Mouse (Mus musculus) heart, adult 8-10 months (tissue): ENCODE results near the gene Nat8f1. TPM values are rescaled to one million over a fixed set of nuclear protein-coding genes. Genes with fewer than 3 reads are reported as not detected.
A peak's percentile ranks its signal among the peaks of the same experiment; 100 is the strongest.
"Not testable (repeated sequence)": the region's sequence is repeated elsewhere in the genome, so short reads cannot be mapped to it uniquely, and the experiment has no call there.

ENCODE experiments used
- DNase-seq: peaks from one replicate; pipeline ENCODE4 v3.0.0; 2022; ENCODE audit warnings: low spot score
- total RNA-seq, 4 experiments: library from RNA; stranded (reverse); gene quantifications; 2 replicates each; pipeline ENCODE4 v1.2.4; 2022

The Nat8f1 gene
- total RNA-seq, 4 experiments from 2014 or later = 1.8 to 4.6 (median 3.2) TPM

DNA sequence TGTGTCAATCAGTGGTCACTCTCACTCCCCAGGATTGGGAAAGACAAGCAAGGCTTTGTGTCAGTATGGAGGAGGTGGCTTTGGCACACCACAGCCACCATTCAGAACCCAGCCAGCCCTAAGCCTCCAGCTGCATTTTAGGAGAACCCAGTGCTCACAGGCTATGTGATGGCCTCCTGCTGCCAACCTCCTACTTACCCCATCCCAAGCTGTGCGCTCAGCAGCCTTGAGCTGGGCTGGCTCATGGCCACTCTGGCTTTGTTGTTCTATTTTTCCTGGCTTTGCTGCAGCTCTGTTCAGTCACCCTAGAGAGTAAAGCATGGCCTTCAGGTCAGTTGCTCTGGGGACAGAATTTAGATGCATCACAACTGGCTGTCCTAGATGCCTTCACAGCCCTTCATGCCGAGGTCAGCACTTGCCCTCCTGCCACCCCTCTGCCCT lies 8.6 kb downstream of the Nat8f1 start:
- not testable (repeated sequence) for DNase-seq

DNA sequence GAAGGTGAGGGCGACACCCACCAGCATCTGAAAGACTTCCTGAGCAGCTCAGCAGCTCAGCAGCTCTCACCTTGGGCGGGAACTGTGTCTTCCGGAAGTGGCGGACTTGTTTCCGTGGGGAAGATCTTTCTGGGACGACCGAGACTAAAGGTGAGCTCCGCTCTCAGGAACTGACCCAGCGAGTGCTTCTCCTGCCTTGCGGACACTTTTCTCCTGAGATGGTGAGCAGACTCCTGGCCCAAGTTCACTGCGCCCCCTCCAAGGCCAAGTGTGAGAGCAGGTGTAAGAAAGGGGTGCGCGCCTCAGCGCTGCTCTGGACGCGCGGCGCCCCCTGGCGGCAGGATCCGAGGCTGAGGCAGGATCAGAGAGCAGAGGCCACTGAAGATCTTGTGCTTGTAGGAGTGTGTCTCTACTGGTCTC lies 10.8 kb downstream of the Nat8f1 start, which contains the start of gene Nat8f4:
TSS of gene Nat8f4 (minus strand) at position 243 of the 420 bp plus-strand sequence.
- peak; percentile 57 for DNase-seq

DNA sequence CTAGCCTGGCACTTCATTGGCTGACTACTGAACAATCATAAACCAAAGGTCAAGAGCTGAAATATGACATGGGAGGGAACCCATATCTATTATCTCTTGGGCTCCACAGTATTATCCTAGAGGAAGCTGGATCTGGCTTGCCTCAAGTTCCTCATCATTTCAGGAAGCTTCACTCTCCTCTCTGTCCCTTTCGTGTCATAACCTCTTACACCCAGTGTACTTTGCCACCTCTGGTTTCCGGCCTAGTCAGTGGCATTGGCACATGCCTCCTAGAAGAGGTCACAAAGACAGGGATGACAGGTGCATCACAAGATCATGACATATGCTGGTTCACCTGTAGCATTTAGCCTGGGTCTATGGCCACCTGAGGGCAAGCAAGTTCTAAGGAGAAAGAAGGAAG lies 13.2 kb downstream of the Nat8f1 start:
- DNase-seq = no peak

DNA sequence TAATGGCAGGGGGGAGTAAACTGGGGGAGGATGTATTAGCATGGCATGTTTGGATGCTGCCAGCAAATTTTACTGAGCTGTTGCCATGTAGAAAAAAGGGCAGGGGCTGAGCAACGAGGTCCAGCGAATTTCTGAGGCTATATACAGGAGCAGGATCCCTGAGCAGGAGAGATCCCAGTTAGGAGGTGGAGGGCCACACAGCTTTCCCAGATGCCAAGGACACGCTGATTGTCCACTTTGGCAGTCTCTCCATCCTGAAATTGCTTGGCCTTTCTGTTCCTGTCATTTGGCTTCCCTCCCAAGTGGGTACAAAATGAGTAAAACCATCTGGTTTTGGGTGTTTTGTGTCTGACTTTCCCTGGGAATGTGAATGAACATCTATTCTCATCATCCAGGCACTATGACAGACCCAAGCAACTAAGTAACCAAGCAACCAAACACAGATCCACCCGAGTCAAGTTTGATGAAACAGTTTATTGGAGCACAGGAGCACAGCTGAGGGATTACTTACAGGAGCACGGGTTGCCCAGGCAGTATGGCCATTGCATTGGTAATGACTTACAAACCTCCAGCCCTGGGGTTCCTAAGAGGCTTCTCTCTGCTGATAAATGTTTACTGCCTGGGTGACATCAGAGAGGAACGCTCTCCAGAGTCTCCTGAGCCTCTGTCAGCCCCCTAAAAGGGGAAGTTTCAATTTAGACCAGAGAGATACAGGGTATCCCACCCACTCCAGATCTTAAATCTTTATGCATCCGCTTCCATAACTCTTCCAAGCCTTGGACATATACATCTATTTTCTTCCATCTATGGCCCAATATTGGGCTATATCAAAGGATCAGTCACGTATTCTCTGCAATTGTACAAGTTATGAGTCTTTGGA lies 16.7 kb downstream of the Nat8f1 start:
- DNase-seq = not testable (repeated sequence)

DNA sequence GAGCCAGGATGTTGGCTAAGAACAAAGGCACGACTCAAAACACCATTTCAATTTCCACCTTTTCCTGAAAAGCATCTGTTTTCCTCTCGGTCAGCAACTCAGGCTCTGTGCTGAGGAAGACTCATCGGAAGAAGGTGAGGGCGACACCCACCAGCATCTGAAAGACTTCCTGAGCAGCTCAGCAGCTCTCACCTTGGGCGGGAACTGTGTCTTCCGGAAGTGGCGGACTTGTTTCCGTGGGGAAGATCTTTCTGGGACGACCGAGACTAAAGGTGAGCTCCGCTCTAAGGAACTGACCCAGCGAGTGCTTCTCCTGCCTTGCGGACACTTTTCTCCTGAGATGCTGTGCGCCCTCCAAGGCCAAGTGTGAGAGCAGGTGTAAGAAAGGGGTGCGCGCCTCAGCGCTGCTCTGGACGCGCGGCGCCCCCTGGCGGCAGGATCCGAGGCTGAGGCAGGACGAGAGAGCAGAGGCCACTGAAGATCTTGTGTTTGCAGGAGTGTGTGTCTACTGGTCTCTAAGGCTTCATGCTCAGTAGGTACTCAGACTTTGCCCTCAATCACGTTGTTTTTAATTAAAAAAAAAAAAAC lies 20.3 kb downstream of the Nat8f1 start:
- DNase-seq = not testable (repeated sequence)

DNA sequence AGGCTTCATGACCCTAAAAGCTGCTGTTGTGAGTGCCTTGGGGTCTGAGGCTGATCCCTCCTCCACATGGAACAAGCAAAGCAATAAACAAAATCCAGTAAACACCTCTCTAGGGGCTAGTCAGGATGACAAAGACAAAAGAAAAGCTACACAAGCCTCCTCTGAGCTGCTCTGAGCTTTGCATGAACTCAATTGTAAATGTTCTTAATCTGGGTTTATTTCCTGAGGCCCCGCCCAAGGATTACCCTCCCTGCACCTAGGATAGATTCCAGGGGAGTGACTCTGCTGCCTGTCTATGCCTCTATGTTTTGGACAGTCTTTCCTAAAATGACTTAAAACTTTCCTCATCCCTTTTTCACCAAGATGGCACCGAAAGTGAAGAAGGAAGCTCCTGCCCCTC lies 26.5 kb downstream of the Nat8f1 start:
- DNase-seq = no peak

DNA sequence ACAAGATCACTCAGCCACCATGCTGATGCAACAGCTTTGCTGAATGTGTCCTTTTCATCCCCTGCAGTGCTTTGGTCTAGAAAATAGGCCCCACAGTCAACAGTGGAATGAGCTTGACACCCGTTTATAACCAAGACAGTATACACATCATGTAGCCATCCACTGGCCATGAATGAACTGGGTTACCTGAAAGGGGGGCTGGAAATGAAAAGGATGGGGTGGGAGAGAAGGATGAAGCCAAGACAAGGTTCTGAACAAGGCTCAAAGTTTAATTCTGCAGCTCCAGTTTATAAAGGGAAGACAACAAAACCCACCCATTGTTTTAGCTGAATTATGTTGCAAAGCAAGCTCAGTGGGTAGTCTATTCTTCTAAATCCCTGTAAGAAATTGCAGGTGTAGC lies 31.2 kb downstream of the Nat8f1 start:
- DNase-seq = no peak

DNA sequence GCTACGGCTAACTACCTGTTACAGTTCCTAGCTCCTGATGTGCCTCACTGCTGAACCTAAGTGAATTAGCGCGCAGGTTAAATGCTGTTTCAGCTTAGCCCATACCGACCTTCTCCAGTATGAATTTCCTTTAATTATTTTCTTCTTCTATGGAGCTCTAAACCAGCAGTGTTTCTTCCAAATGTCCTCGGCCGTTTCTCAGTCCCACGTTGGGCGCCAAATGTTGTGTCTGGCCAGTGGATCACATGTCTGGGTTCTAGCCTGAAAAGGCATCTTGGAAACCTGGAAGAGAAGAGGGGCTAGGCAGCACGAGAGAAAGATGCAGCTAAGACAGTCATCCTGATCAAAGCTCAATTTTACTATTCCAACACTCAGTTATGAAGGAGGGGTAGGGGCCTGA lies 32.2 kb downstream of the Nat8f1 start:
- not testable (repeated sequence) for DNase-seq

DNA sequence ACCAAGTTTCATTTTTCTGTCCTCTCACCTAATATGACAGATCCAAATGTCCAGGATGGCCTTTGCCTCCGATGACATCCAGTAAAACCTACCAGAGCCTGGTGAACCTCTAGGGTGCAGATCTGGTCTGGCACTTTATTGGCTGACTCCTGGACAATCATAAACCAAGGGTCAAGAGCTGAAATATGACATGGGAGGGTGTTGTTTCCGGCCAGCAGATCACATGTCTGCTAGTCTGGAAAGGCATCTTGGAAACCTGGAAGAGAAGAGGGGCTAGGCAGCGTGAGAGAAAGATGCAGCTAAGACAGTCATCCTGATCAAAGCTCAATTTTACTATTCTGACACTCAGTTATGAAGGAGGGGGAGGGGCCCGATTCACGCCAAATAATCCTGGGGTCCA lies 46.5 kb downstream of the Nat8f1 start, which contains the start of gene Nat8f2:
TSS of gene Nat8f2 (minus strand) at position 153 of the 400 bp plus-strand sequence.
- DNase-seq = not testable (repeated sequence)

DNA sequence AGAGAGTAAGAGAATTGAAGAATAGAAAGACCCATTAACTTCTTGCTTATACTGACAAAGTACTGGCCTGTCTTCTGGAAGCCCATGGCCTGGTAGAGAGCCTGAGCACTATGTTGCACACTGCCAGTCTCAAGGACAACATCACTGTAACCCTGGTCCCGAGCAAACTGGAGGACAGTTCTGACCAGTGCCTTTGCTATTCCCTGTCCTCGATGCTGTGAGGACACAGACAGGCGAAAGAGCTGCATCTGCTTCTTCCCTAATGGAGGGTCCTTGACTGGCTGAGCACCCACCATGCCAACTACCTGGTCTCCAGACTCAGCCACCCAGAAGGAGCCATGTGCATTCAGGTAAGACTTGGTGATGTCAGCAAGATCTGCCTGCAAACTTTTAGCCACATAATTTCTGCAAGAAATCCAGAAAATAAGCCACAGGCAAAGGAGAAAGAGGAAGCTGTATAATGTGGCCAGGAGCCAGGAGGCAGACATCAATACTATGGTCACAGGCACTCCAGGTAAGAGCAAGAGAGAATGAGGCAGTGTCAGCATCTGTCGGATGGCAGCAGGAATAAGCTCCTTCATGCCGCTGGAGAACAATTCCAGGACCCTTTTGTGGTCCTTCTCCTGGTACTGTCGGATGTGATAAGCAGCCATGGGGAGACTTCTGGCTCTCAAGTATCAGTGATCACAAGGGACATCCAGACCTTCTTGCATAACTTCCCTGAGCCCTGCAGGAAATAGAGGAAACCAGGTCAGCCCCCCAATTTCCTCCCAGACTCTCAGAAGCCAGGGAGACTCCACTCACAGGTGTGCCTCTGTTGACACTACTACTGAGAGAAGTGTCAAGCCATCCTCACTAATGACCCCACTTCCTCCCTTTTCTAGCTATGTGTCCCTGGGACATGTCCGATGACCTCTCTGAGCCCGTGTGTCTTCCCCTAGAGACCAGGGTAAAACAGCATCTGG lies 47.5 kb downstream of the Nat8f1 start:
- DNase-seq = no peak

DNA sequence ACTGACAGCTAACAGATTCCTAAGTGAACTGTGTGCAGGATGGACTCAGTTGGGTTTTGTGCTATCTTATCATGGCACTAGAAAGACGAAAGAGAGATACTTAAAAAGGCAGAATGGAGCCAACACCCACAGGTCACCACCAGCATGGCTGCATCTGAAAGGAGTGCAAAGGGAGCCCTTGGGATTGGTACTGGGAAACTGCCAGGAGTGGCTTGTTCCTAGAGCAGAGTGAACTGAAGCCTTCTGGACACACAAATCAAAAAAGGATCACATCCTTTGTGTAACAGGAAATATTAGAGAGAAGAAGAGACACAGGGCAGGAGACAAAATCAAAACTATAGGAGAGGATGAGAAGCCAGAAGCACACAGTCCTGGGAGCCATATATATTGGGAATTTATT lies 48.5 kb downstream of the Nat8f1 start:
- DNase-seq = not testable (repeated sequence)

DNA sequence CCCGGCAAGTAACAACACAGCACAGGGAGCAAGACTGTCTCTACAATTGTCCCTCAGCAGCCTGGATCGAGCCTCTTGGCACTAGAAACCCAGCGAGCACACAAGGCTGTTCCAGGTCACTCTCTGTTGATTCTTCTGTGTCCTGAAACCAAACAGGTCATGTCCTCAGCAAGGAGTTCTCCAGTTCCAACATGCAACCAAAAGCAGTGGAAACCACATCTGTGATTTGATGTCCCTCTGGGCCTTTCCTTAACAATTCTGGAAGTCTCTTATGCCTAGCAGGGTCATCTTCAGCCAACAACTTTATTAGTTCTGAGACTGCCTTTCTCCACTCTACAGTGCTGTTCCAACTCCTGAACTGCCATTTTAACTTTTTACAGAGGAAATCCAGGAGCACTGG lies 49.3 kb downstream of the Nat8f1 start:
- DNase-seq = not testable (repeated sequence)

DNA sequence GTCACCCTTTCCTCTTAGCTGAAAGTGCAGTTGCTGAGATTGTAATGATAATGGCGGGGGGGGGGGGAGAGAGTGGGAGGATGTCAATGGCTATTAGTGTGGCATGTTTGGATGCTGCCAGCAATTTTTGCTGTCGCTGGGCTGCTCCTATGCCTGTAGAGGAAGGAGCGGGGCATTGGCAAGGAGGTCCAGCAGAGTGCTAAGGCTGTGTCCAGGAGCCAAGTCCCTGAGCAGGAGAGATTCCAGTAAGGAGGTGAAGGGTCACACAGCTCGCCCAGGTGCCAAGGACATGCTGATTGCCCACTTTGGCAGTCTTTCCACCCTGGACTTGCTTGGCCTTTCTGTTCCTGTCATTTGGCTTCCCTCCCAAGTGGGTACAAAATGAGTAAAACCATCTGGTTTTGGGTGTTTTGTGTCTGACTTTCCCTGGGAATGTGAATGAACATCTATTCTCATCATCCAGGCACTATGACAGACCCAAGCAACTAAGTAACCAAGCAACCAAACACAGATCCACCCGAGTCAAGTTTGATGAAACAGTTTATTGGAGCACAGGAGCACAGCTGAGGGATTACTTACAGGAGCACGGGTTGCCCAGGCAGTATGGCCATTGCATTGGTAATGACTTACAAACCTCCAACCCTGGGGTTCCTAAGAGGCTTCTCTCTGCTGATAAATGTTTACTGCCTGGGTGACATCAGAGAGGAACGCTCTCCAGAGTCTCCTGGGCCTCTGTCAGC lies 50.4 kb downstream of the Nat8f1 start:
- not testable (repeated sequence) for DNase-seq

DNA sequence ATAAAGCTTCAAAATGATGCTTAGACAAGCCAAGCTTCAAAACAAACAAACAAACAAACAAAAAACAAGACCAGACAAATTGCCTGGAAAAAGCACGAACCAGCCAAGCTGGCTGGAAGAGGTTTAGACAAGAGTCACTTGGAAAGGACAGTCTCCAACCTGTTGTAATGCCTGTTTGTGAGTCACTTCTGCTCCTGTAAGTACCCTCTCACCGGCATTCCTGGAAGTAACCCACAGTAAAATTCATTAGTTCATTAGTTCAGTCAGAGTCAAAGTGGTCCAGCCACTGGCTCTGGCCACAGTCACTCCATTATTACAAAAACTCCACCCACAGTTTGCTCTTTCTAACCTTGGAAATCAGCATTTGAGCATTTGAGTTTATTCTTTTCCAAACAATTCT lies 51.6 kb downstream of the Nat8f1 start:
- DNase-seq = no peak

DNA sequence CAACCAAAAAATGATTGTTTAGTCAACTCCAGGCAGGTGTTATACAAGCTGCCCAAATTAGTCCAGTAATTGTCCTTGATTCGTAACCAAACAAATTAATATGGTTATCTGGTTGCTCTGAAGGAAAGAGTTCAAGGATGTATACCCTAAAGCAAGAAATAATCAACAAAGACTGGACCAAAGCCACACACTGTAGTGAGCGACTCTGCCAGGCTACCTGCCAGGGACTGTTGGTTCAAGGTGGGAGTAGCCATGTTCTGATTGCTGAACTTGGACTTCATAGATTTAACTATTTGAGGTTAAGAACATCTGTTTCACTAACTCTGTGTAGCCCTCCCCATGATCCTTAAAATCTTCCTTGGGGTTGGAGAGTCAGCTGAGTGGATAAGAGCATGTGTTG lies 52.4 kb downstream of the Nat8f1 start:
- no peak for DNase-seq

DNA sequence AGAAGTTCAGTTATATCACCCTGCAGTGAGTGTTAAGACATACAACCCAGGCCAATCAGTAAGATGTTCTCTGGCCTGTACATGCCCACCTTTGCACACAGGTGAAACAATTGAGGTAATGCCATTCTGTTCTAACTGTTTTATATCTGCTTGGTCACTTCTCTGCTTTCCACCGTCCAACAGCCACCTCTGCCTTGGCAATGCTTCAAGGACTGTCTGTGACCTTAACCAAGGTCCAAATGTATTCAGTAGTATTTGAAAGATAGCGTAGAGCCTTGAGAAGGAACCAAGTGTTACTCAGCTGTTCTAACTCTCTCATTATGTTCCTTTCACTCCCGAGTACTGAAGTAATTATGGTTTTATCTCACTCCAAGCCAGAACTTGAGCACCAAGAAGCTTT lies 52.9 kb downstream of the Nat8f1 start:
- no peak for DNase-seq

DNA sequence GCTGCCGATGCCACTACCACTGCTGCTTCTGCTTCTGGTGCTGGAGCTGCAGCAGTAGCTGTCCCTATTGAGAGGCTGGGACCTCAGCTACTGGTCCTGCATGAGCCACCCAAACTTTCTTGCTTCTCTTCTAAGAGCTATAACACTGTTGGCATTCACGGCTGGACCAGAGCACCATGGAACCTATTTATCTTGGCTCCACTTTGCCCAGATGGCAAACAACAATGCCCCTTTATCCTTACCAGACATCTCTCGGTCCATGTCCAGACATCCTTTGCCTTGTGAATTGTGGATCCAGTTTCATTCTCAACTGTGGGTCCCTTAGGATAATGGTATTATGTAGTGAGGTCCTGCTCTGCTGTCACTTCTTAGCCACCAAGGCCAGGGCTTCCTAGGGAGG lies 54.2 kb downstream of the Nat8f1 start:
- DNase-seq = no peak
